Mouse (Mus musculus): ENCODE results near the gene Hoxa6.

- no peak for TF ChIP-seq CTCF (IDR thresholded peaks at IDR 0.05; ENCODE audit: extremely low read depth, insufficient read length, insufficient replicate concordance, low read depth, low read length)
- no peak for TF ChIP-seq POLR2A (IDR thresholded peaks at IDR 0.05; ENCODE audit: low read depth, low read length)
These were observed 37.7 kb downstream of the Hoxa6 start for GRCm38 (mm10) chr6:52170898-52171223.
